Mouse (Mus musculus): ENCODE results near the gene Gm20388.

DNA sequence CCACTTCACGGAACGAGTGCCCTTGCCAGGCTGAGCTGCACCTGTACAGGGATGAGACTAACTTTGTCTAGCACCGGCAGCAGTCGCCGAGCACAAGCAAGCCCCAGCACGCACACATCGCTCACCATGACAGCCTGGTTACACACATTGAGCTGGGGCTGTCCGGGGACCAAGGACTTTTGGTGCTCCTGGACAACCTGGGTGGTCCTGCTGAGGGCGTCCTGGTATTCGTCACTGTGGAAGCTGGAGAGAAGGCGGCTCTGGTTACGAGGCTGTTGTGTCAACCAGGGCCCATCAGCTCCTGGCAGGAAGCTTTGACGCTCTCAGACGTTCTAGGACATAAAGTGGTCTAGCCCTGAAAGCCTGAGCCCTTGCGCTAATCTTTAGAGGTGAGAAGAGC lies 2670.3 kb downstream of the Gm20388 start:
- TF ChIP-seq CTCF (IDR thresholded peaks at IDR 0.05; ENCODE audit: control insufficient read depth, insufficient read depth, low read length) (no peak), POLR2A (IDR thresholded peaks at IDR 0.05; ENCODE audit: borderline replicate concordance, control insufficient read depth, low read depth, low read length) (no peak)

Measured in bone marrow, adult 2 months (tissue).